Mouse (Mus musculus) kidney, embryonic 15.5 days (tissue): Measurements from ENCODE around the gene Oxnad1. TPM values are rescaled to one million over a fixed set of nuclear protein-coding genes. Genes with fewer than 3 reads are reported as not detected.
A peak's percentile ranks its signal among the peaks of the same experiment; 100 is the strongest.

Source experiments
- ATAC-seq: fragments of 200-750 bp; cut with Nextera tagmentation; replicated peaks from 2 replicates; pipeline ENCODE4 v1.8.0; 2017; ENCODE audit warnings: moderate TSS enrichment; ENCODE audit not compliant: low FRiP score
- H3K27ac ChIP-seq: fragments of 300-500 bp; sonication (generic); 2 replicates; pipeline ENCODE4 v1.5.1; 2015; ENCODE audit warnings: mild to moderate bottlenecking, inconsistent platforms
- H3K27me3 ChIP-seq: fragments of 300-500 bp; sonication (generic); 2 replicates; pipeline ENCODE4 v1.6.1; 2015; ENCODE audit warnings: inconsistent platforms
- H3K36me3 ChIP-seq: fragments of 300-500 bp; sonication (generic); 2 replicates; pipeline ENCODE4 v1.6.1; 2015; ENCODE audit warnings: inconsistent platforms
- H3K4me1 ChIP-seq: fragments of 300-500 bp; sonication (generic); 2 replicates; pipeline ENCODE4 v1.6.1; 2015; ENCODE audit warnings: inconsistent platforms
- H3K4me2 ChIP-seq: fragments of 300-500 bp; sonication (generic); 2 replicates; pipeline ENCODE4 v1.6.1; 2015; ENCODE audit warnings: moderate library complexity, mild to moderate bottlenecking, inconsistent platforms
- H3K4me3 ChIP-seq: fragments of 300-500 bp; sonication (generic); replicated peaks from 2 replicates; pipeline ENCODE4 v1.5.1; 2015; ENCODE audit warnings: mild to moderate bottlenecking, inconsistent platforms
- H3K9ac ChIP-seq: fragments of 300-500 bp; sonication (generic); 2 replicates; pipeline ENCODE4 v1.6.1; 2015; ENCODE audit warnings: mild to moderate bottlenecking, inconsistent platforms
- H3K9me3 ChIP-seq: fragments of 300-500 bp; sonication (generic); replicated peaks from 2 replicates; pipeline ENCODE4 v1.6.1; 2016; ENCODE audit warnings: inconsistent platforms
- WGBS: fragments of 180-500 bp; shearing (Covaris S2); methylation state at CpG from one replicate; pipeline ENCODE4 v1.1.7; 2015; ENCODE audit warnings: mixed read lengths; 5-methylcytosine and 5-hydroxymethylcytosine counted together
- polyA plus RNA-seq: library from polyadenylated mRNA; unstranded; fragments of >200 nt; fragmentation: Nextera tagmentation; extraction: Ambion mirVana; gene quantifications from 2 replicates; pipeline ENCODE4 v1.2.1, GENCODE M21; 2015

Oxnad1 gene
- polyA plus RNA-seq = 38.7 and 42.2 TPM in 2 replicates

- peaks cover 31% of the 10 kb centered on the region for H3K36me3 ChIP-seq
- peaks cover 25% of the 10 kb centered on the region for H3K4me1 ChIP-seq
- H3K27ac ChIP-seq = peak within 1 kb of the TSS; percentile 93
- no peaks in the 10 kb centered on the region for H3K27me3 ChIP-seq
- H3K9ac ChIP-seq = peak within 1 kb of the TSS; percentile 62
- peak within 1 kb of the TSS; percentile 60 for H3K4me2 ChIP-seq
- H3K4me3 ChIP-seq = peak within 1 kb of the TSS; percentile 70
- peak; percentile 96 for ATAC-seq
- H3K9me3 ChIP-seq = no peaks in the 10 kb centered on the region
- under 1% methylated on average over 22 of the region's 22 CpGs for WGBS
Measured at GRCm38 (mm10) chr14:32084761-32085485, at the start of gene Oxnad1. TSS of gene Oxnad1 (plus strand) at chr14:32085374.

DNA sequence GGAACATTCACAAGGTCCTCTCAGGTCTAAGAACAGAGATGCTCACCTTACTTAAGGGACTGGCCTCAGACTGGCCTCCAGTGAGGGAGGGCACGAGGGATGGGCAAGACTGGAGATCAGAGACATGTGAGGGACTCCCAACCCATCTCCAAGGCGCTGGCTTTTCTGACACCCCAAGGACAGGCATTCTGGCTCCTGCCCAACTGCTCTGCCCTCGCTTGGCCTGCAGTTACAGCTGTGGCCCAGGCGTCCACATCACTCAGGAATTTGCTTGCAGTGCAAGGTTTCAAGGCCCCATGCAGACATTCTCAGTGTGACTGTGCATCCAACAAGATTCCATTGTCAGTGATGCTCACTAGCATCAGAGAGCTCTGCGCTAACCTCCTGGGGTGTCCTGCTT is 48.7 kb upstream of the Oxnad1 start:
- no peak overlapping the region for H3K9ac ChIP-seq
- ATAC-seq = no peak
- H3K36me3 ChIP-seq = no peaks in the 10 kb centered on the region
- no peak overlapping the region for H3K27ac ChIP-seq
- WGBS = 80% methylated on average over 5 of the region's 5 CpGs
- no peaks in the 10 kb centered on the region for H3K9me3 ChIP-seq
- H3K4me2 ChIP-seq = no peak overlapping the region
- no peaks in the 10 kb centered on the region for H3K27me3 ChIP-seq
- H3K4me1 ChIP-seq = no peaks in the 10 kb centered on the region
- no peak overlapping the region for H3K4me3 ChIP-seq

GRCm38 (mm10) chr14:32037661-32038252 is 47.4 kb upstream of the Oxnad1 start:
- Histone ChIP-seq H3K9ac (no peak overlapping the region), H3K4me2 (no peak overlapping the region), H3K4me1 (no peaks in the 10 kb centered on the region), H3K4me3 (no peak overlapping the region), H3K27me3 (no peaks in the 10 kb centered on the region), H3K36me3 (no peaks in the 10 kb centered on the region), H3K27ac (no peak overlapping the region), H3K9me3 (no peaks in the 10 kb centered on the region)
- whole genome bisulfite sequencing = 84% methylated on average over 8 of the region's 8 CpGs
- 0 out of 2 replicates have a peak, but pooled peaks have one; percentile 29 for ATAC-seq

GRCm38 (mm10) chr14:32042108-32042507 is 43.1 kb upstream of the Oxnad1 start:
- WGBS = 34% methylated on average over 5 of the region's 5 CpGs
- Histone ChIP-seq H3K4me3 (no peak overlapping the region), H3K9ac (no peak overlapping the region), H3K9me3 (no peaks in the 10 kb centered on the region), H3K4me2 (no peak overlapping the region), H3K27me3 (no peaks in the 10 kb centered on the region), H3K36me3 (no peaks in the 10 kb centered on the region), H3K4me1 (no peaks in the 10 kb centered on the region), H3K27ac (no peak overlapping the region)
- no peak for ATAC-seq

DNA sequence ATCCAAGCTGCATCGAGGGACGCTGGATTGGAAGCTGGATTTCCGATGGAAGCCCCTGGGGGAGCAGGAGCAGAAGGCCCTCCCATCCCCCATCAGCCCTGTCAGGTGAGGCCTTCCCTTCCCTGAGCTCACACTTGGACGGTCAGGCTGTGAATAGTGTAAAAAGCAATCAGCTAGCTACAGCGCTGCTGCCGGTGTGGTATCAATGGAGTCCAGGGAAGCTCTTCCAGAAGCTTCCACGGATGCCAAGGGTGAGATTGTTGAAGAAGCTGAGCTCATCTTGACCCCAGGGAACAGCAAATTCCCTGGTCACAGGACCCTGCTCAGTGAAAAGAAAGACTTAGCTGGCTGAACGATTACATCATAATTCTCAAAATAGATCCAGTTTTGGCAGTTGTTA is 38.8 kb upstream of the Oxnad1 start:
- Histone ChIP-seq H3K4me2 (no peak overlapping the region), H3K4me3 (no peak overlapping the region), H3K4me1 (no peaks in the 10 kb centered on the region), H3K36me3 (no peaks in the 10 kb centered on the region), H3K9ac (no peak overlapping the region), H3K27ac (no peak overlapping the region), H3K9me3 (no peaks in the 10 kb centered on the region), H3K27me3 (no peaks in the 10 kb centered on the region)
- WGBS = 73% methylated on average over 8 of the region's 8 CpGs
- ATAC-seq = no peak

- WGBS = 85% methylated on average over 6 of the region's 6 CpGs
- Histone ChIP-seq H3K27ac (no peak overlapping the region), H3K9me3 (no peaks in the 10 kb centered on the region), H3K9ac (no peak overlapping the region), H3K27me3 (no peaks in the 10 kb centered on the region), H3K4me2 (no peak overlapping the region), H3K36me3 (no peaks in the 10 kb centered on the region), H3K4me3 (no peak overlapping the region), H3K4me1 (no peaks in the 10 kb centered on the region)
- no peak for ATAC-seq
Measured at GRCm38 (mm10) chr14:32050171-32050570, 35.0 kb upstream of the Oxnad1 start.

- no peak overlapping the region for H3K4me3 ChIP-seq
- H3K4me2 ChIP-seq = no peak overlapping the region
- no peaks in the 10 kb centered on the region for H3K27me3 ChIP-seq
- no peak for ATAC-seq
- H3K4me1 ChIP-seq = no peaks in the 10 kb centered on the region
- no peak overlapping the region for H3K27ac ChIP-seq
- no peak overlapping the region for H3K9ac ChIP-seq
- WGBS = 77% methylated on average over 5 of the region's 5 CpGs
- H3K9me3 ChIP-seq = no peaks in the 10 kb centered on the region
- no peaks in the 10 kb centered on the region for H3K36me3 ChIP-seq
Measured at GRCm38 (mm10) chr14:32053895-32054294, 31.3 kb upstream of the Oxnad1 start.

GRCm38 (mm10) chr14:32054788-32055187 is 30.4 kb upstream of the Oxnad1 start:
- Histone ChIP-seq H3K9ac (no peak overlapping the region), H3K27me3 (no peaks in the 10 kb centered on the region), H3K36me3 (no peaks in the 10 kb centered on the region), H3K27ac (no peak overlapping the region), H3K4me3 (no peak overlapping the region), H3K4me1 (no peaks in the 10 kb centered on the region), H3K4me2 (no peak overlapping the region), H3K9me3 (no peaks in the 10 kb centered on the region)
- WGBS = 62% methylated on average over 10 of the region's 10 CpGs
- no peak for ATAC-seq

- Histone ChIP-seq H3K9me3 (no peaks in the 10 kb centered on the region), H3K27me3 (no peaks in the 10 kb centered on the region), H3K4me2 (no peak overlapping the region), H3K9ac (no peak overlapping the region), H3K36me3 (no peaks in the 10 kb centered on the region), H3K4me1 (no peaks in the 10 kb centered on the region), H3K27ac (no peak overlapping the region), H3K4me3 (no peak overlapping the region)
- ATAC-seq = no peak
- 67% methylated on average over 8 of the region's 8 CpGs for WGBS
Measured at GRCm38 (mm10) chr14:32055781-32056180, 29.4 kb upstream of the Oxnad1 start.

- Histone ChIP-seq H3K36me3 (no peaks in the 10 kb centered on the region), H3K4me1 (no peaks in the 10 kb centered on the region), H3K9ac (no peak overlapping the region), H3K27ac (no peak overlapping the region), H3K4me3 (no peak overlapping the region), H3K27me3 (no peaks in the 10 kb centered on the region), H3K4me2 (no peak overlapping the region), H3K9me3 (no peaks in the 10 kb centered on the region)
- 96% methylated on average over 2 of the region's 2 CpGs for WGBS
- ATAC-seq = no peak
Measured at GRCm38 (mm10) chr14:32056675-32057074, 28.5 kb upstream of the Oxnad1 start.

GRCm38 (mm10) chr14:32057664-32058063 is 27.5 kb upstream of the Oxnad1 start:
- H3K4me3 ChIP-seq = no peak overlapping the region
- 84% methylated on average over 4 of the region's 4 CpGs for WGBS
- no peak overlapping the region for H3K4me2 ChIP-seq
- no peaks in the 10 kb centered on the region for H3K27me3 ChIP-seq
- H3K36me3 ChIP-seq = no peaks in the 10 kb centered on the region
- no peak overlapping the region for H3K9ac ChIP-seq
- no peak for ATAC-seq
- no peaks in the 10 kb centered on the region for H3K4me1 ChIP-seq
- H3K9me3 ChIP-seq = no peaks in the 10 kb centered on the region
- H3K27ac ChIP-seq = no peak overlapping the region

- H3K9ac ChIP-seq = no peak overlapping the region
- WGBS = 80% methylated on average over 4 of the region's 4 CpGs
- no peak for ATAC-seq
- no peak overlapping the region for H3K27ac ChIP-seq
- peaks cover 10% of the 10 kb centered on the region; the same call in 1 of the 2 replicates for H3K9me3 ChIP-seq
- no peaks in the 10 kb centered on the region for H3K4me1 ChIP-seq
- H3K36me3 ChIP-seq = no peaks in the 10 kb centered on the region
- H3K27me3 ChIP-seq = no peaks in the 10 kb centered on the region
- no peak overlapping the region for H3K4me3 ChIP-seq
- no peak overlapping the region for H3K4me2 ChIP-seq
Measured at GRCm38 (mm10) chr14:32061398-32061797, 23.8 kb upstream of the Oxnad1 start.
